Mouse (Mus musculus) stomach, postnatal 0 days (tissue): ENCODE results near the gene Nt5c2.

Source experiments
- CTCF ChIP-seq: IDR thresholded peaks from 2 replicates; pipeline ENCODE4 v1.5.1; 2016; ENCODE audit warnings: antibody characterized with exemption, low read depth, mild to moderate bottlenecking, moderate library complexity
- EP300 ChIP-seq: optimal IDR thresholded peaks from 2 replicates; pipeline ENCODE3; 2016; ENCODE audit warnings: antibody characterized with exemption

DNA sequence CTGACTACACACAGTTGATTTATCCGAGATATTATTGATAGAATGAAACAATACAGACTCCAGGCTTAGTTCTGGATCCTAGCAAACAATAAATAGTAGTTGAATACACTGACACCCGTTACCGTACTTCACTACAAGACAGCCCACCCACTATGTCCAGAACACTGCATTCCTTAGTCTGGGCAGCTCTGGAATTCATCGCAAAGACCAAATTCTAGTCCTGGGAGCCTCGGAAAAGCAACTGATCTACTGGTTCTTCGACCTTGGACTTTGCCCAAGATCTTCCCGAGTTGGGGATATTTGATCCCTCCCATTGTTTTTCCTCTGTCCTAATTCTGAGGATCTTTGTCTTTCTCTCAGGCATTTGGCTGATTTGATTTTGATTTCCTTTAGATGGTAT is 52.1 kb downstream of the Nt5c2 start:
- TF ChIP-seq EP300 (no peak), CTCF (no peak)
